Mouse (Mus musculus): ENCODE measurements around the gene Tdpoz1. TPM values are rescaled to one million over a fixed set of nuclear protein-coding genes. Genes with fewer than 3 reads are reported as not detected.
"Not testable (repeated sequence)": the region's sequence is repeated elsewhere in the genome, so short reads cannot be mapped to it uniquely, and the experiment has no call there.

The Tdpoz1 gene
- not detected in 2 replicates for total RNA-seq (2015)
- total RNA-seq (2017): not detected in 2 replicates

GRCm38 (mm10) chr3:93676210-93676609 lies at the start of gene Tdpoz1:
Gene Tdpoz1 (minus strand): TSS chr3:93676310.
- ATAC-seq (ENCODE audit: poor library complexity, severe bottlenecking): not testable (repeated sequence)

- not testable (repeated sequence) for ATAC-seq (ENCODE audit: poor library complexity, severe bottlenecking)
Observed at GRCm38 (mm10) chr3:93708969-93709637, 33.0 kb upstream of the Tdpoz1 start.

GRCm38 (mm10) chr3:93692970-93693369 lies 16.9 kb upstream of the Tdpoz1 start, which contains the start of gene Gm37596:
Gene Gm37596 (minus strand): TSS chr3:93693070.
- ATAC-seq (ENCODE audit: poor library complexity, severe bottlenecking): not testable (repeated sequence)

- ATAC-seq (ENCODE audit: poor library complexity, severe bottlenecking): not testable (repeated sequence)
Observed at GRCm38 (mm10) chr3:93670805-93671503, 5.2 kb downstream of the Tdpoz1 start.

GRCm38 (mm10) chr3:93654260-93654659 lies 21.9 kb downstream of the Tdpoz1 start:
- ATAC-seq (ENCODE audit: poor library complexity, severe bottlenecking): no peak

- no peak for ATAC-seq (ENCODE audit: poor library complexity, severe bottlenecking)
Observed at GRCm38 (mm10) chr3:93652586-93652985, 23.5 kb downstream of the Tdpoz1 start, which contains the start of gene Tdpoz2. Gene Tdpoz2 (minus strand): TSS chr3:93652686.

GRCm38 (mm10) chr3:93630917-93631714 lies 45.0 kb downstream of the Tdpoz1 start:
- not testable (repeated sequence) for ATAC-seq (ENCODE audit: poor library complexity, severe bottlenecking)

Other genes with a start within 250 kb of the Tdpoz1 start
- gene Tchh, start 234.0 kb downstream of the Tdpoz1 start, total RNA-seq (2015): 0.34 and 0.89 TPM in 2 replicates
- gene Tchh, start 234.0 kb downstream of the Tdpoz1 start, total RNA-seq (2017): 0.57 and 0.77 TPM in 2 replicates
- gene Tchhl1, start 207.6 kb downstream of the Tdpoz1 start, total RNA-seq (2015): not detected in 2 replicates
- not detected in 2 replicates for gene Tchhl1, start 207.6 kb downstream of the Tdpoz1 start, total RNA-seq (2017)
- gene S100a11, start 155.8 kb downstream of the Tdpoz1 start, total RNA-seq (2015): 3,100 and 3,549 TPM in 2 replicates
- gene S100a11, start 155.8 kb downstream of the Tdpoz1 start, total RNA-seq (2017): 217 and 333 TPM in 2 replicates
- gene S100a10, start 121.2 kb downstream of the Tdpoz1 start, total RNA-seq (2015): 967 and 993 TPM in 2 replicates
- 1,318 and 1,661 TPM in 2 replicates for gene S100a10, start 121.2 kb downstream of the Tdpoz1 start, total RNA-seq (2017)
- not detected in 2 replicates for gene Tdpoz2, start 23.6 kb downstream of the Tdpoz1 start, total RNA-seq (2015)
- gene Tdpoz2, start 23.6 kb downstream of the Tdpoz1 start, total RNA-seq (2017): not detected in 2 replicates
- not detected in 2 replicates for gene Gm37596, start 16.8 kb upstream of the Tdpoz1 start, total RNA-seq (2015)
- not detected in 2 replicates for gene Gm37596, start 16.8 kb upstream of the Tdpoz1 start, total RNA-seq (2017)
- not detected in 2 replicates for gene Gm5773, start 96.7 kb upstream of the Tdpoz1 start, total RNA-seq (2015)
- gene Gm5773, start 96.7 kb upstream of the Tdpoz1 start, total RNA-seq (2017): not detected in 2 replicates
- not detected in 2 replicates for gene Tdpoz4, start 120.1 kb upstream of the Tdpoz1 start, total RNA-seq (2015)
- gene Tdpoz4, start 120.1 kb upstream of the Tdpoz1 start, total RNA-seq (2017): not detected in 2 replicates
- not detected in 2 replicates for gene Tdpoz3, start 149.7 kb upstream of the Tdpoz1 start, total RNA-seq (2015)
- gene Tdpoz3, start 149.7 kb upstream of the Tdpoz1 start, total RNA-seq (2017): not detected in 2 replicates

Measured in megakaryocyte, adult 5-6 weeks (primary cell).